Mouse (Mus musculus): ENCODE measurements around the gene Tfeb. TPM values are rescaled to one million over a fixed set of nuclear protein-coding genes. Genes with fewer than 3 reads are reported as not detected.
A peak's percentile ranks its signal among the peaks of the same experiment; 100 is the strongest.

Tfeb gene
- total RNA-seq, 2 experiments from 2014 or later = 12.0 to 13.1 TPM

DNA sequence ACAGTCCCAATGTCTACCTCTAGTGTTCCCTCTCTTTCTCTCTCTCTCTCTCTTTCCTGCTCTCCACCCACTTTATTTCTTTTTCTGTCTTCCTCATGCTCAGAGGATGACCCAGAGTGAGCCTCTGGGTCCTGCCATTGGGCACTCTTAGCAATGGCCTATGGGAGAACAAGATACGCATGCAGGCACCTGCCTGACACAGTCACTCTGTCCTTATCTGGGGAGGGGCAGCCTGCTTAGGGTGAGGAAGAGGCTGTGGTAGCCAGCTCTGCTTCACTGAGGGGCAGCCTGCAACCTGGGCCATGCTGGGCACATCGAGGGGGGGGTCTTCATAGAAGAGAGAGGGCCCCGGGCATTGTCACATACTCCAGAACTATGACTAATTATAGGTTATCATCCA is 12.8 kb downstream of the Tfeb start:
- no peak for DNase-seq (ENCODE audit: low spot score in 2 of 2)
- TF ChIP-seq CTCF (conservative IDR thresholded peaks at IDR 0.05) = no peak
- Histone ChIP-seq H3K4me3 (no peak overlapping the region), H3K27ac (peak overlapping the region; percentile 53; the same call in 1 of the 2 replicates)

DNA sequence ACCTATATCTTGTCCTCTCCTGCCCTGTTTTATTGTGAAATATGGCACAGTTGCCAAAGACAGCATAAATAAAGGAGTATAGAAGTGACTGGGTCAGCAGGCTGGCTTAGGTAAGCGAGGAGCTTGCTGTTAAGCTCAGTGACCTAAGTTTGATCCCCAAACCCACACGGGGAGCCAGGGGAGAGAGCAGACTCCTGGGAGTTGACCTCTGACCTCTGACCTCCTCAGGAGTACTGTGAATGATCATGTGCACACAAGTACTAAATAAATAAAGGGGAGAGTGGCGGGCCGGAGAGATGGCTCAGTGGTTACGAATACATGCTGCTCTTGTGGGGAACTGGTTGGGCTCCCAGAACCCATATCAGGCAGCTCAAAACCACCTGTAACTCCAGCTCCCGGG is 13.3 kb downstream of the Tfeb start:
- no peak for TF ChIP-seq CTCF (conservative IDR thresholded peaks at IDR 0.05)
- Histone ChIP-seq H3K27ac (no peak overlapping the region), H3K4me3 (no peak overlapping the region)
- no peak for DNase-seq (ENCODE audit: low spot score in 2 of 2)

- no peak overlapping the region for H3K27ac ChIP-seq
Observed at GRCm38 (mm10) chr17:47751811-47752210, 15.0 kb downstream of the Tfeb start.

DNA sequence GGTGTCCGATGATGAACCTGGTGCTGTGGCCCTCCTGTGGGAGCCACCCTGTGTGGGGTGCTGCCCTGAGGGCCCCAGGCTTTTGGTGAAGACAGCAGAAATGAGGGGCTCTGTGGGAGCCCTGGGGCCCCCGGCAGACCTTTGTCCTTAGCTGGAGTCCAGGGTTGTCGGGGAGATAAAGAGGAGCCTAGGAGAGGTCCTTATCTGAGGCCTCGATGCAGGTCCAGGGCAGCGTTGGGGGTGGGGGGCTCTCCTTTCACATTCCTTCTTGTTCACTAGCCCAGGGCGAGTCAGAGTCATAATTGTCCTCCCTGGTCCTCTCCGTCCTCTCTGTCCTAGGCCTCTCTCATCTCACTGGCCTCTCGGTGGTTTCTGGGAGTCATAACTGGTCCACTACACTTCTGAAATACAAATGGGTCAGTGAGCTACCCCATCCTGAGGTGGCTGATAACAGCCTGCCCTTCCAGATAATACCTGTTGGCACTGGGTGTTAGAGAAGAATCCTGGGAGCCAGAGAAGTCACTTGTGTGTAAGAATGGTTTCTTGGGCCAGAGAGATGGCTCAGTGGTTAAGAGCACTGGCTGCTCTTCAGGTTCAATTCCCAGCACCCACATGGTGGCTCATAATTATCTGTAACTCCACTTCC is 16.4 kb downstream of the Tfeb start:
- no peak for DNase-seq (ENCODE audit: low spot score in 2 of 2)
- peak overlapping the region; percentile 6; the same call in 1 of the 2 replicates for H3K27ac ChIP-seq
- no peak for TF ChIP-seq CTCF (conservative IDR thresholded peaks at IDR 0.05)
- H3K4me3 ChIP-seq = no peak overlapping the region

More at GRCm38 (mm10) chr17:47751811-47752210, 15.0 kb downstream of the Tfeb start:
- no peak overlapping the region for H3K4me3 ChIP-seq
- peak; percentile 51 for TF ChIP-seq CTCF (conservative IDR thresholded peaks at IDR 0.05)
- no peak for DNase-seq (ENCODE audit: low spot score in 2 of 2)

GRCm38 (mm10) chr17:47754246-47754645 is 17.4 kb downstream of the Tfeb start:
- no peak overlapping the region for H3K4me3 ChIP-seq
- no peak overlapping the region for H3K27ac ChIP-seq
- no peak for TF ChIP-seq CTCF (conservative IDR thresholded peaks at IDR 0.05)
- no peak for DNase-seq (ENCODE audit: low spot score in 2 of 2)

- no peak for DNase-seq (ENCODE audit: low spot score in 2 of 2)
- TF ChIP-seq CTCF (conservative IDR thresholded peaks at IDR 0.05) = no peak
- Histone ChIP-seq H3K4me3 (no peak overlapping the region), H3K27ac (peak overlapping the region; percentile 48; the same call in 1 of the 2 replicates)
Observed at GRCm38 (mm10) chr17:47756366-47756765, 19.5 kb downstream of the Tfeb start.

DNA sequence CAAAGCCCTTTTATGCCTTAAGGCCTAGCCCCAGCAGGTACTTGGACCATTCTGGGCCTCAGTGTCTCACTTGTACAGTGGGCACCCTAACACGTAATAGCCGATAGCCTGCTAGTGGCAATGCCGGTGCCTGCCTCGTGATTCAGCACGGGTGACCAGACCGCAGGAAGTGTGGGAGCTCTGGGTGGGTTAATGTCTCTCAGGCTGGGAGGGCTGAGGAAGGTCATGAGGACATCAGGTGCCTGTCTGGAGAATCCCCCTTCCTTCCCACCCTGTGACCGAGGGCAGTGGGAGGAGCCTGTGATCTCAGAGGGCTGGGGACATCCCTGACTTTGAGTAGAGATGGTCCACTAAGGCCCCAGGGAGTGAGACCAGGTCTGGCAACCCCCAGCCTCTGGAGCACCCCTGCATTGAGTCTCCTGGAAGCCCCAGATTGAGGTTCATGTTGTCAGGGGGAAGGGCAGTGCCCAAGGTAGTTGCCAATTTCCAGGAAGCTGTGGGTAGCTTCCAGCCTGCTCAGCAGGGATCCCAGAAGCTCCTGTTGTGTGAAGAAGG is 20.3 kb downstream of the Tfeb start:
- TF ChIP-seq CTCF (conservative IDR thresholded peaks at IDR 0.05) = no peak
- Histone ChIP-seq H3K27ac (peak overlapping the region; percentile 48), H3K4me3 (no peak overlapping the region)
- no peak for DNase-seq (ENCODE audit: low spot score in 2 of 2)

- TF ChIP-seq CTCF (conservative IDR thresholded peaks at IDR 0.05) = peak; percentile 56
- DNase-seq (ENCODE audit: low spot score in 2 of 2) = peak in 1 of 2 experiments; percentile 29
- Histone ChIP-seq H3K27ac (peak overlapping the region; percentile 64), H3K4me3 (no peak overlapping the region)
Observed at GRCm38 (mm10) chr17:47759702-47760410, 23.0 kb downstream of the Tfeb start.

DNA sequence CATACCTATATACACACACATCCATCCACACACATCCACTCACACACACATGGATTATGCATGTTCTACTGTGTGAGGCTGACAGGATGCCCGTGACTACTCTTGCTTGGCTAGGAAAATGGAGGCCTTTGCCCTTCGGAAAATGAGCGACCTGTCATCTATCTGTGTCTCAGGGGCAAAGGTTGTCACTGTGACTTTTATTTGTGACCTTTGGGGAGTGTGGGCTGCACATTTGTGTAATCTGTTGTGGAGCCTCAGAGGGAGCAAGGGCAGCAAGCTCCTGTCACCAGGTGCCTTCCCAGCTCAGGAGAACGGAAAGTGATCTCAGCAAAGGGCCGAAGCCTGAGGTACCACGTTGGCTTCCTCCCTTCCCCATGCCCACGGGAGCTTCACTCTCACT is 25.2 kb downstream of the Tfeb start:
- H3K27ac ChIP-seq = peak overlapping the region; percentile 93
- no peak for DNase-seq (ENCODE audit: low spot score in 2 of 2)
- no peak overlapping the region for H3K4me3 ChIP-seq
- TF ChIP-seq CTCF (conservative IDR thresholded peaks at IDR 0.05) = no peak

GRCm38 (mm10) chr17:47762518-47763340 is 25.9 kb downstream of the Tfeb start:
- Histone ChIP-seq H3K4me3 (no peak overlapping the region), H3K27ac (peak overlapping the region; percentile 93)
- TF ChIP-seq CTCF (conservative IDR thresholded peaks at IDR 0.05) = no peak
- DNase-seq (ENCODE audit: low spot score in 2 of 2) = peak; percentile 75 to 86

DNA sequence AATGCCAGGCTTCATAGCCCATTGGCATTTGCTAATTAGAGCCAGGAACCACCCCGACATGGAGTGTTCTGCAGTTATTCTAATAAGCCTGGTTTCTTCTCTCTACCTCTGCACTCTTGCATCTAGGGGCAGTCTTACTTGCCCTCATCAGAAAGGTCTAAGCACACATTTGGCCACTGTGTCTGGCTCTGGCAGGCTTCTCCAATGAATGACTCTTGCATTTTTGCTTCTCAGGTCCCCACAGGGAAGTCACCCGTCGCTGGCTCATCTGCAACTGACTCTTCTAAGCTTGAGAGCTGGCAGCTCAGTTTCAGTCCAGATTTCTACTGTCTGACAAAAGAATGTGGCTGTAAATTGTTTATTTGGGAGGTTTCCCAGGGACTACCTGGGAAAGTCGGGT is 29.2 kb downstream of the Tfeb start:
- TF ChIP-seq CTCF (conservative IDR thresholded peaks at IDR 0.05) = peak; percentile 17; the same call in 1 of the 2 replicates
- no peak for DNase-seq (ENCODE audit: low spot score in 2 of 2)
- H3K4me3 ChIP-seq = no peak overlapping the region
- H3K27ac ChIP-seq = peak overlapping the region; percentile 64; the same call in 1 of the 2 replicates

GRCm38 (mm10) chr17:47766407-47767043 is 29.7 kb downstream of the Tfeb start:
- Histone ChIP-seq H3K27ac (peak overlapping the region; percentile 64; the same call in 1 of the 2 replicates), H3K4me3 (no peak overlapping the region)
- TF ChIP-seq CTCF (conservative IDR thresholded peaks at IDR 0.05) = no peak
- no peak for DNase-seq (ENCODE audit: low spot score in 2 of 2)

Data from layer of hippocampus, adult 2 months (tissue).